Mouse (Mus musculus) kidney, adult 18-20 months (tissue): ENCODE results near the gene Rora.

Experiments used
- DNase-seq: peaks from one replicate; pipeline ENCODE4 v3.0.0; 2021

Rora gene

GRCm38 (mm10) chr9:69376982-69377653, 723.5 kb downstream of the Rora start:
- DNase-seq: no peak

- DNase-seq: no peak
These were observed 724.1 kb downstream of the Rora start for GRCm38 (mm10) chr9:69377654-69378045.

- DNase-seq: no peak
These were observed 727.0 kb downstream of the Rora start for GRCm38 (mm10) chr9:69380546-69380945.

- no peak for DNase-seq
These were observed 728.2 kb downstream of the Rora start for GRCm38 (mm10) chr9:69381741-69382140.

- no peak for DNase-seq
These were observed 730.9 kb downstream of the Rora start for GRCm38 (mm10) chr9:69384475-69384874.

- DNase-seq: no peak
These were observed 731.3 kb downstream of the Rora start for GRCm38 (mm10) chr9:69384905-69385304.

- DNase-seq: no peak
These were observed 733.7 kb downstream of the Rora start for GRCm38 (mm10) chr9:69387296-69387695.

- no peak for DNase-seq
These were observed 737.0 kb downstream of the Rora start for GRCm38 (mm10) chr9:69390631-69391030.

GRCm38 (mm10) chr9:69394234-69394633, 740.6 kb downstream of the Rora start:
- no peak for DNase-seq

- DNase-seq: no peak
These were observed 743.8 kb downstream of the Rora start for GRCm38 (mm10) chr9:69397432-69397759.

GRCm38 (mm10) chr9:69397760-69398452, 744.3 kb downstream of the Rora start, which contains the start of gene Ice2:
Gene Ice2 (plus strand): TSS chr9:69397906.
- DNase-seq: peak; percentile 84

- no peak for DNase-seq
These were observed 744.9 kb downstream of the Rora start for GRCm38 (mm10) chr9:69398453-69398850.

GRCm38 (mm10) chr9:69404671-69405070, 751.1 kb downstream of the Rora start:
- no peak for DNase-seq

- no peak for DNase-seq
These were observed 765.9 kb downstream of the Rora start for GRCm38 (mm10) chr9:69419476-69419875.

- DNase-seq: no peak
These were observed 776.9 kb downstream of the Rora start for GRCm38 (mm10) chr9:69430531-69430930.

GRCm38 (mm10) chr9:69431863-69432555, 778.4 kb downstream of the Rora start:
- no peak for DNase-seq

- no peak for DNase-seq
These were observed 781.6 kb downstream of the Rora start for GRCm38 (mm10) chr9:69435194-69435593.

- no peak for DNase-seq
These were observed 782.1 kb downstream of the Rora start for GRCm38 (mm10) chr9:69435662-69436061.
